In the genomic region with DNA sequence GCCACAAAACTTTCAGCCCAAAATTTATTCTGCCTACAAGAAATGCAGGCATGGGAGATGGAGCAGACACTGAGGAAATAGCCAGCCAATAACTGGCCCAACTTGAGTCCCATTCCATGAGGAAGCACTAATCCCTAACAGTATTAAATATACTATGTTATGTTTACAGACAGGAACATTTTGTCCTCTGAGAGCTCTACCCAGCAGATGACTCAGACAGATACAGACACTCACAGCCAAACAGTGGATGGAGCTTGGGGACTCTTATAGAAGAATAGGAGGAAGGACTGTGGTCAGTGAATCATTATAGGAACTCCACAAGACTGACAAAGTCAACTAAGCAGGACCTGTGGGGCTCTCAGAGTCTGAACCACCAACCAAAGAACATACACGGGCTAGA, we compare ENCODE assay signal across 21 mouse cellular contexts.
"Had no signal": no experiment of that assay in that cellular context is flagged by ENCODE, and none has a peak within 500 bp of the region (broad histone marks: within the 10 kb centered on the region; RNA-seq: fewer than 3 reads in every experiment).

No protein-coding gene starts in this region.

- ATAC-seq: liver, postnatal 0 days; midbrain, embryonic 16.5 days had no signal

- H3K4me3 ChIP-seq: liver, embryonic 15.5 days; megakaryocyte, embryonic 14.5 days; midbrain, embryonic 12.5 days; myocyte; neural tube, embryonic 13.5 days; neural tube, embryonic 15.5 days had no signal

- DNase-seq: liver, postnatal 0 days; lung, embryonic 14.5 days; lung, postnatal 14 days; lung, postnatal 36 days; midbrain, embryonic 14.5 days; retina, postnatal 1 day; right cerebral cortex, adult 18-20 months; right cerebral cortex, postnatal 25 days; right cerebral cortex, postnatal 4 days; spleen, adult 18-20 months; thymus, adult 2 months; thymus, postnatal 25 days; thymus, postnatal 4 days had no signal

- H3K4me1 ChIP-seq: liver, embryonic 15.5 days; megakaryocyte, embryonic 14.5 days; midbrain, embryonic 12.5 days had no signal

- H3K9me3 ChIP-seq: liver, embryonic 15.5 days; midbrain, embryonic 12.5 days; neural tube, embryonic 13.5 days; neural tube, embryonic 15.5 days had no signal

- H3K4me2 ChIP-seq: liver, embryonic 15.5 days; lung, embryonic 14.5 days; midbrain, embryonic 12.5 days; neural tube, embryonic 13.5 days; neural tube, embryonic 15.5 days had no signal

- H3K9ac ChIP-seq: liver, embryonic 15.5 days; liver, postnatal 0 days; lung, embryonic 14.5 days; midbrain, embryonic 12.5 days; neural tube, embryonic 13.5 days; neural tube, embryonic 15.5 days had no signal

- H3K36me3 ChIP-seq: liver, embryonic 15.5 days; midbrain, embryonic 12.5 days; neural tube, embryonic 13.5 days; neural tube, embryonic 15.5 days had no signal

- H3K27me3 ChIP-seq: liver, embryonic 15.5 days; megakaryocyte, embryonic 14.5 days; midbrain, embryonic 12.5 days; neural tube, embryonic 13.5 days; neural tube, embryonic 15.5 days had no signal

- H3K27ac ChIP-seq: liver, embryonic 15.5 days; macrophage; midbrain, embryonic 12.5 days; neural tube, embryonic 13.5 days; neural tube, embryonic 15.5 days had no signal
